Mouse (Mus musculus): ENCODE measurements at regions not wholly inside any gene's neighbourhood (a gene's known extent, or its start where the extent isn't known, plus 50 kb on each side); places are given as distances from the start of the nearest gene placed in this dataset.

DNA sequence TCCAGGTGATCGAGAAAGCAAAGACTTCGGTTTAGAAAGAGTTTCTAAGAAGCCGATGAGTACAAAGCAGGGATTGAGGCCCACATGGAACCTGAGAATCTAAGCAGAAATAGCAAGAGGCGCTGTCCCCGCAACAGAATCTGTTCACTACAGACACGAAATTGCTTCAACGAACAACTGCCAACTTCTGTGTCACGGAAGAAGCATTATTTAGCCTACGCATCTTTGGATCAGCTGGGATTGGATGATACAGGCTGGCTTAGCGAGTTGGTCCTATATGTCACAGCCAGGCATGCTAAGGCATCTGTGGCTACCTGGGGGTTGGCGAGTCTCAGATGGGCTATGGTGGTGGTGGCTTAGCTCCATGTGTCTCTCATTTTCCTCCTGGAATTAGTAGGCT, 269.1 kb downstream of the CK137956 start:
- Histone ChIP-seq H3K27me3 (ENCODE audit: insufficient read depth, low read length) (no peaks in the 10 kb centered on the region), H3K36me3 (ENCODE audit: insufficient read depth, low read length) (no peaks in the 10 kb centered on the region), H3K4me3 (replicated peaks; ENCODE audit: low read length) (no peak overlapping the region), H3K9me3 (ENCODE audit: low read length) (peaks cover 6% of the 10 kb centered on the region; the same call in 1 of the 2 replicates), H3K4me1 (replicated peaks; ENCODE audit: low read depth, low read length) (no peaks in the 10 kb centered on the region)
- TF ChIP-seq CTCF (conservative IDR thresholded peaks at IDR 0.05; ENCODE audit: low read length) (no peak), NANOG (IDR thresholded peaks at IDR 0.05; ENCODE audit: borderline replicate concordance, low read length) (no peak), POU5F1 (IDR thresholded peaks at IDR 0.05; ENCODE audit: borderline replicate concordance, low read length) (no peak)

GRCm38 (mm10) chr4:127689986-127690385, 280.8 kb downstream of the CK137956 start:
- no peaks in the 10 kb centered on the region for H3K36me3 ChIP-seq (ENCODE audit: insufficient read depth, low read length)
- TF ChIP-seq POU5F1 (IDR thresholded peaks at IDR 0.05; ENCODE audit: borderline replicate concordance, low read length) = no peak
- no peak for TF ChIP-seq CTCF (conservative IDR thresholded peaks at IDR 0.05; ENCODE audit: low read length)
- no peak for TF ChIP-seq NANOG (IDR thresholded peaks at IDR 0.05; ENCODE audit: borderline replicate concordance, low read length)
- no peaks in the 10 kb centered on the region for H3K4me1 ChIP-seq (replicated peaks; ENCODE audit: low read depth, low read length)
- H3K9me3 ChIP-seq (ENCODE audit: low read length) = no peaks in the 10 kb centered on the region
- H3K4me3 ChIP-seq (replicated peaks; ENCODE audit: low read length) = no peak overlapping the region
- H3K27me3 ChIP-seq (ENCODE audit: insufficient read depth, low read length) = no peaks in the 10 kb centered on the region; the same call in 1 of the 2 replicates

DNA sequence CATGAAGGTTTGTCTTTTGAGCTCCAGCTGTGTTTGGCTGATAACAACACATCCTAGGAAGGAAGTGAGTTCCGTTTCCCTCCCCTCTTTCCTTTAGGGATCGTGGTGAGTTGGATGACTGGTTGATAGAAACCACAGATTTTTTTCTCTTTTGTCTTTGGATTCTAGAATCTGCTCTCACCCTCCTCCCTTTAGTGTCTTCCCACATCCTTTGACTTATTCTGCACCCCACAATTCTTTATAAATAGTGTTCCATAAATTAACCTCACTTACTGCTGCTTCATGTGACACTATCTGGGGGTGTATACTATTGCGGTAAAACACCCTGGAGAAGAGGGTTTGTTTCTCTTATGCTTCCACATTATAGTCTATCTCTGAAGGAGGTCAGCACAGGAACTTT, 285.7 kb downstream of the CK137956 start:
- Histone ChIP-seq H3K36me3 (ENCODE audit: insufficient read depth, low read length) (no peaks in the 10 kb centered on the region), H3K4me3 (replicated peaks; ENCODE audit: low read length) (no peak overlapping the region), H3K4me1 (replicated peaks; ENCODE audit: low read depth, low read length) (no peaks in the 10 kb centered on the region), H3K27me3 (ENCODE audit: insufficient read depth, low read length) (no peaks in the 10 kb centered on the region; the same call in 1 of the 2 replicates), H3K9me3 (ENCODE audit: low read length) (no peaks in the 10 kb centered on the region)
- TF ChIP-seq NANOG (IDR thresholded peaks at IDR 0.05; ENCODE audit: borderline replicate concordance, low read length) (no peak), POU5F1 (IDR thresholded peaks at IDR 0.05; ENCODE audit: borderline replicate concordance, low read length) (no peak), CTCF (conservative IDR thresholded peaks at IDR 0.05; ENCODE audit: low read length) (no peak)

DNA sequence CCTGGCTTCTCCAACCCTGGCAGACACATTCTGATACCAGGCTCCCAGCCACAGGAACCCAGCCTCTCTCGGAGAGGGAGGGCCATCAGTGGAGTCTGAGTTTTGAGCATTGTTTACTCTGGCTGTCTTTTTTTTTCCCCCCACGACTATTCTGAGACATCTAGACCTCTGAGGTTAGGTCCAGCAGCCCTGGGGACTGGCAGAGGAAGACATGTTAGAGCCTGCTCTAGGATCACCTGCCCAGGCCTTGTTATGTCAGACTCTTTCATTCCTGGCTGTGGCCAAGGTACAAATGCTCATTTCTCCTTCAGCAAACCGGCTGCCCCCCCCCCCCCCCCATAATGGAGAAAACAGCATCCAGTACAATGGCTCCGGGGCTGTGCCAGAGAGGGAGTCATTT, 291.4 kb downstream of the CK137956 start:
- Histone ChIP-seq H3K36me3 (ENCODE audit: insufficient read depth, low read length) (no peaks in the 10 kb centered on the region), H3K4me1 (replicated peaks; ENCODE audit: low read depth, low read length) (no peaks in the 10 kb centered on the region), H3K9me3 (ENCODE audit: low read length) (no peaks in the 10 kb centered on the region), H3K27me3 (ENCODE audit: insufficient read depth, low read length) (no peaks in the 10 kb centered on the region), H3K4me3 (replicated peaks; ENCODE audit: low read length) (no peak overlapping the region)
- TF ChIP-seq CTCF (conservative IDR thresholded peaks at IDR 0.05; ENCODE audit: low read length) (no peak), POU5F1 (IDR thresholded peaks at IDR 0.05; ENCODE audit: borderline replicate concordance, low read length) (no peak), NANOG (IDR thresholded peaks at IDR 0.05; ENCODE audit: borderline replicate concordance, low read length) (no peak)

DNA sequence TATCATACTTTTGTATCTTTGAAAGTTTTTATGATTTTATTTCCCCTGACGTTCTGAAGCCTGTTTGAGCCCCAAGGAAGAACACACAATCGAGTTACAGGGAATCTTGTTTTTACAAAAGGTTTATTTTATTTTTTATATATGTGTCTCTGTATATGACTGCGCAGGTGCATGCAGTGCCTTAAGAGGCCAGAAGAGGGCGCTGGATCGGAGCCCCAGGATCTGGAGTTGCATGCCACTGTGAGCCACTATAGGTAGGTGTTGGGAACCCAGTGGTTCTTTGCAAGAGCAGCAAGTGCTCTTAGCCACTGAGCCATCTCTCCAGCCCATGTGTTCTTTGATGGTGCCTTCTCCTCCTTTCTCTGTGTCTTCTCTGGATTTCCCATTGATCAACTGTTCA, 292.3 kb downstream of the CK137956 start:
- Histone ChIP-seq H3K36me3 (ENCODE audit: insufficient read depth, low read length) (no peaks in the 10 kb centered on the region), H3K4me1 (replicated peaks; ENCODE audit: low read depth, low read length) (no peaks in the 10 kb centered on the region), H3K9me3 (ENCODE audit: low read length) (no peaks in the 10 kb centered on the region), H3K27me3 (ENCODE audit: insufficient read depth, low read length) (no peaks in the 10 kb centered on the region), H3K4me3 (replicated peaks; ENCODE audit: low read length) (no peak overlapping the region)
- no peak for TF ChIP-seq NANOG (IDR thresholded peaks at IDR 0.05; ENCODE audit: borderline replicate concordance, low read length)
- TF ChIP-seq CTCF (conservative IDR thresholded peaks at IDR 0.05; ENCODE audit: low read length) = peak; percentile 95

- no peaks in the 10 kb centered on the region for H3K9me3 ChIP-seq (ENCODE audit: low read length)
- no peak for TF ChIP-seq CTCF (conservative IDR thresholded peaks at IDR 0.05; ENCODE audit: low read length)
- no peak for TF ChIP-seq NANOG (IDR thresholded peaks at IDR 0.05; ENCODE audit: borderline replicate concordance, low read length)
- TF ChIP-seq POU5F1 (IDR thresholded peaks at IDR 0.05; ENCODE audit: borderline replicate concordance, low read length) = no peak
- H3K27me3 ChIP-seq (ENCODE audit: insufficient read depth, low read length) = no peaks in the 10 kb centered on the region; the same call in 1 of the 2 replicates
- H3K36me3 ChIP-seq (ENCODE audit: insufficient read depth, low read length) = no peaks in the 10 kb centered on the region
- H3K4me1 ChIP-seq (replicated peaks; ENCODE audit: low read depth, low read length) = no peaks in the 10 kb centered on the region
- H3K4me3 ChIP-seq (replicated peaks; ENCODE audit: low read length) = no peak overlapping the region
These were observed 294.9 kb downstream of the CK137956 start for GRCm38 (mm10) chr4:127675745-127676315.

DNA sequence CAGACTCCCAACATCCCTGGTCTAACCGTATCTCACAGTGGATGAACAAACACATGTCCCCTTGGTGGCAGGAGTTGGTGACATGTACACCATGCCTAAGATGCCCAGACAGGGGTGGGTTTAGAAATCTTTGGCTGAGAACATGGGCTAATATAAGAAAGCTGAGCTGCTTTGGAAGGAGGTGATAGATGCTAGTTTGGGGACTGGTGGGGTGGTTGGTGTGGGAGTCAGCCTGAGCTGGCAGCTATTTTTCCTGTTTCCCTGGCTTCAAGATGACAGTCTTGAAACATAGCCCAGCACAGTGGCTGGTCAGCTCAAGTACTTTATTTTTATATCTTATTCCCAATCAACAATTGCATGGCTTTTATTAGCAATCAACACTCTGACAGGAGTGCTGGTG, 302.0 kb upstream of the Gjb5 start:
- H3K4me3 ChIP-seq (replicated peaks; ENCODE audit: low read length) = no peak overlapping the region
- no peaks in the 10 kb centered on the region for H3K27me3 ChIP-seq (ENCODE audit: insufficient read depth, low read length)
- no peaks in the 10 kb centered on the region for H3K36me3 ChIP-seq (ENCODE audit: insufficient read depth, low read length)
- TF ChIP-seq POU5F1 (IDR thresholded peaks at IDR 0.05; ENCODE audit: borderline replicate concordance, low read length) (no peak), NANOG (IDR thresholded peaks at IDR 0.05; ENCODE audit: borderline replicate concordance, low read length) (no peak)
- H3K4me1 ChIP-seq (replicated peaks; ENCODE audit: low read depth, low read length) = no peaks in the 10 kb centered on the region
- 0 out of 2 replicates have a peak, but pooled peaks cover 4% of the 10 kb centered on the region for H3K9me3 ChIP-seq (ENCODE audit: low read length)

DNA sequence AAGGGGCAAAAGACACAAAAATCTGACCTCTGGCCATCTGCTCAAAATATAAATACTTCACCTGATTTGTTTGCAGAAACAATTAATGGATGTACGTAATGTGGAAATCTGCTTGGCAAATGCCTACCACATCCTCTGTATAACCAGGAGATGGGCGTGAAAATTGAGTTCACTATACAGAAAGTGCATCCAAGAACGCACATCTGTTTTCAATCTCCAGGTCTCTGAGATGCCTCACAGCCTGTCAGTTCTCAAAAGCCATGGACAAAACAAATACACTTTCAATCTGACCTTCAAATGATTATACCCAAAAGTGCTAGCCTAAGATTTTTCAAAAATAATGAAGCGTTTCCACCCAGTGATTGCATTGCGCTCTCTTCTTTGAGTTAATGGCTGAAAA, 293.6 kb upstream of the Gjb5 start:
- Histone ChIP-seq H3K9me3 (ENCODE audit: low read length) (peaks cover 22% of the 10 kb centered on the region; the same call in 1 of the 2 replicates), H3K4me3 (replicated peaks; ENCODE audit: low read length) (no peak overlapping the region), H3K36me3 (ENCODE audit: insufficient read depth, low read length) (no peaks in the 10 kb centered on the region), H3K4me1 (replicated peaks; ENCODE audit: low read depth, low read length) (no peaks in the 10 kb centered on the region), H3K27me3 (ENCODE audit: insufficient read depth, low read length) (0 out of 2 replicates have a peak, but pooled peaks cover 2% of the 10 kb centered on the region)
- TF ChIP-seq POU5F1 (IDR thresholded peaks at IDR 0.05; ENCODE audit: borderline replicate concordance, low read length) (no peak), NANOG (IDR thresholded peaks at IDR 0.05; ENCODE audit: borderline replicate concordance, low read length) (no peak), CTCF (conservative IDR thresholded peaks at IDR 0.05; ENCODE audit: low read length) (no peak)

DNA sequence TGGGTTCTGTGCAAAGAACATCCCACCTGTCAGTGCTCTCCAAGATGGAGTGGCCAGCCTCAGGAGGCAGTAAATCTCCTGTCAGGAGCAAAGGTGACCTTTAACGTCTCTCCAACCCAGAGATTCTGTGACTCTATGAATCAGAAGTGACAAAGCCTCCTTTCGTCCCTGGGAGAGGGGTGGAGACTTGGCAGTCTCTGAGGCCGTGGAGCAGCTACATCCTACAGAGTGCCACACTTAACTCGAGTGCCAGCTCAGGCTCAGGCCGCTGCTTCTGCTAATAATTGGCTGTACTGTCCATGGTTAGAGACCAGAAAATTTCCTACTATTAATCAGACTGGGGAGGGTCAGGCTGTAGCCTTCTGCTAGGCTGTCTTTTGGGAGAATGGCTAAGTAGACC, 290.0 kb upstream of the Gjb5 start:
- Histone ChIP-seq H3K36me3 (ENCODE audit: insufficient read depth, low read length) (no peaks in the 10 kb centered on the region), H3K4me3 (replicated peaks; ENCODE audit: low read length) (no peak overlapping the region), H3K27me3 (ENCODE audit: insufficient read depth, low read length) (0 out of 2 replicates have a peak, but pooled peaks cover 2% of the 10 kb centered on the region), H3K4me1 (replicated peaks; ENCODE audit: low read depth, low read length) (no peaks in the 10 kb centered on the region), H3K9me3 (ENCODE audit: low read length) (peaks cover 26% of the 10 kb centered on the region; the same call in 1 of the 2 replicates)
- TF ChIP-seq NANOG (IDR thresholded peaks at IDR 0.05; ENCODE audit: borderline replicate concordance, low read length) = no peak
- no peak for TF ChIP-seq POU5F1 (IDR thresholded peaks at IDR 0.05; ENCODE audit: borderline replicate concordance, low read length)
- TF ChIP-seq CTCF (conservative IDR thresholded peaks at IDR 0.05; ENCODE audit: low read length) = no peak
